Mouse (Mus musculus) CH12F3 (cell line): Measurements from ENCODE around the gene Ints7.

Experiments
- in situ Hi-C: fragments of 300-500 bp; cut with MboI; formaldehyde crosslinking; loops from 2 replicates; pipeline ENCODE4 v1.14.3; 2020; ENCODE audit warnings: low sequenced_read_pairs

Gene Ints7

DNA sequence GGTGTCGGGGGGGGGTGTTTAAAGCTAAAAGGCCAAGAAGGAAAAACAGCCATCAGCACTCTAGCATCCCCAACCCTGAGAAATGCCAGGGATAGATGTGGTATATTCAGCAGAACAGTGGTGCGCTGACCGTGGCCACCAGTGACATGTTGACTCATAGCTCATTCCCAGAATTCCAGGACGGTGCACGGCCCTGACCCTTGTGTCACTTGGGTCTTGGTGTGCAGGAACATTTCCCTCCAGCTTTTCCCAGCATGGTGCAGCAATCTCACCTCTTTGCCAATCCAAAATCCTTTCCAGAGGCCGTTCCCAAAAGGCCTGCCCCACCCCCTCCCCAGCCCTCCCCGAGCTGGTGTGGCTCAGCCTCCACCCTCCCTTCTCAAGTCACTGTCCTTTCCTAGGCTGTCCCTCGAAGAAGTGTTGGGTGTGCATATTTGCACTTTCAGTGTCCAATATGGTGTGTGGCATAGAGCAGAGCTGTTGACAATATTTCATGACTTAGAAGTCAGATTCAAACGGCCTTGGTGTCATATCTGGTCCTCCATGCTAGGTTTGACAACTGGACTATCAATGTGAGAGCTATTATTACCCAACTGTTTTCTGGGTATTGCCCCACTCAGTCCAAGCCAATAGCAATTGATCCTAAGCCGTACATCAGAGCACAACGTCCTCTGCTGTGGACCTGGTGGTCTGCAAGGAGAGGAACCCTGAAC is 53.2 kb downstream of the Ints7 start:
- in situ Hi-C loops: no loop called here

DNA sequence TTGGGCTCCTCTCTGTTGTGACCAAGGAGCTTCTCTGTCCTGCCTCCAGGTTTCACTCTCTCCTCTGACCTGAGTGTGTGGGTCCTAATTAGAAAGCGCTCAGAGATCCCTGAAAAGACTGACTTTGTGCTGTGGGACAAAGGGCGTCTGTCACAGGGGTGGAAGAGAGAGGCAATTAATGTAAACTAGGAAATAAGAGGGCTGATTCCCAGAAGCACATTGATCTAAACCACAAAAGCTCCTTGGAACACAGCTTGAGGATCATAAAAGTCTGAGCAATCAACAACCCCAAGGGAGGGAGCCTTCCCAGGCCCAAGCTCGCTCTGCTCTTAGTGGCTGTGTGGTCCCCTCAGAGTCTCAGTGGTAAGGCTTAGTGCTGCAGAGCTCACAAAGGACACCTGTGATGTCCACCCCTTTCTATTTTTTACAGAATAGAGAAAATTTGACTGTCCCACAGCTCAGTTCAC is 53.8 kb downstream of the Ints7 start:
- in situ Hi-C loops: no loop called here

DNA sequence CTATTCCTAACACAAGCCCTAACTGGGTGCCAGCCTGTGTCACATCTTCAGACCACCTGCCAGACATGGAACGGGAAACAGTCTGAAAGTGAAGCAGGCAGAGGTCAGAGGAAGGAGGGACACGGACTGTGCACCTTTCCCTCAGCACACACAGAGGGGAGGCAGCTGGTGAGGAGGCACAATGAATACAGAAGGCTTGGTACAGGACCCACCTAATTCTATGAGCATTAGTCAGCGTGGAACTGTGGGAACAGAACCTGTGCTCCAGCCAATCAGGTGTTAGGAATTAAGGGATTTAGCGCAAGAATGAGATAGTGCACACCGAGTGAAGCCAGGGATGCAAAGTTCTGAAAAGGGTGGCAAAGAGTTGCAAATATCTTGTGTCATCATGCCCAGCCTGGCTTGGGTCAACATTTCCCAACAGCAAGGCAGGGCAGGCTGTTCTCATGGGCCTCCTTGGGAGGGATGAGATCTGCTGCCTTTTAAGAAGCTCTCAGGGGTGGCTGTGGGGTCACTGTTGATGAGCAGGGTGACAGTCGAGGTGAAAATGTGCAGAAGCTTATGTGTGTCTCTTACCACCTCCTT is 57.2 kb downstream of the Ints7 start:
- in situ Hi-C loops: no loop called here

DNA sequence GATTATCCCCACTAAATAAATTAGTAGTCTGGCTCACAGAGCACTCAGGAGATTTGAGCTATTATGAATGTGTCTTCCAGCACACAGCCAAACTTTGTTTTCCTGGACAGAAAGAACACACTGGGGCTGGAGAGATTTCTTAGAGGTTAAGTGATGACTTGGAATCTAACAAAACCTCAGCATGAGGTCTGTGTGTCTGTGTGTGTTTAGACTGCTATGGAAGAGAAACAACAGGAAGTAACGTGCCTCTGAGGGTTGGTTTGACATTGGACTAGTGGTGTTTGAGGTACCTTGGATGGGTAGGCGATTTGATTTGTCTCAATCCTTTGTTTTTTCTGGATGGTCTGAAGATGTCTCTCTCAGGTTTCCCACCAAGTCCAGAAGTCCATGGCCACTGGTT is 58.7 kb downstream of the Ints7 start:
- in situ Hi-C loops: no loop called here

DNA sequence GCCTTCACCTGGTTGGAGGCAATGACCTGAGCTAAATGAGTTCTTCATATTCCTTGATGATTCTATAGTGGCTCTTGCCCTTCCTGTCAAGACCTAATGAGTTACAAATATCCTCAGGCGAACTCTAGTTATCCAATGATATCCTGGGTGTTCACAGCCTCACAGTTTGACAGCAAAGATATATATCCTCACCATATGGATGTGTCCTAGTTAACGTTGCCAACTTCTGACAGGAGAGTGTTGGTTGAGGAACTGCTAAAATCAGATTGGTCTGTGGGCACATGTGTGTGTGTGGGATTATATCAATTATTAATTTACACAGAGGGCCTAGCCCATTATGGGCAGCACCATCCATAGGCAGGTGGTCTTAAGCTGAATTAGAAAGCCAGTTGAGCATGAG is 63.0 kb downstream of the Ints7 start:
- in situ Hi-C loops: no loop called here

DNA sequence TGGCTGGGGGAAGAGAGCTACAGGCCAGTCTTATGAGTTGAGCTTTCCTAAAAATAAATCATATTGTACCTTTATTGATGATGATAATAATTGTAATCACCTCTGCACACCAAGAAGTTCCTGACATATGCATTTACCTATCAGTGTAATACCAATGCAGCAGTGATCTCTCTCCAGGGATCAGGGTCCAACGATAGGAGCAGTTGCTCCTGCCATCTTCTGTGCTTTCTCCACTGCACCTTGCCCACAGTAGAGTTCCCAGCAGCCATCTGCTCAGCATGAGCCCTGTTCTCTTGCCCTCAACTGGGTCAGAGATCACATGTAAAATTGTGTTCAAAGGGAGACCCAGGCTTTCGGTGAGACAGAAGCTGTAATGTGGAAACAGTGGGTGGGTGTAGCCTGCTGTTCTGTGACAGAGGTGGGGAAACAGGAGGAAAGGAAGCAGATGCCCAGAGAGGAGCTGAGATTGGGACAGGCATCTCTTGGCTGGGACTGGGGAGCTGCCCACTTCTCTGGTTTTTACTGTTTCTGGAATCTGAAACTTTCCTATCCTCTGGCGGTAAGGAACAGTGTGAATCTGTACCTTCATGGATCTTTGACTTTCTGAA is 63.9 kb downstream of the Ints7 start:
- in situ Hi-C loops: no loop called here

DNA sequence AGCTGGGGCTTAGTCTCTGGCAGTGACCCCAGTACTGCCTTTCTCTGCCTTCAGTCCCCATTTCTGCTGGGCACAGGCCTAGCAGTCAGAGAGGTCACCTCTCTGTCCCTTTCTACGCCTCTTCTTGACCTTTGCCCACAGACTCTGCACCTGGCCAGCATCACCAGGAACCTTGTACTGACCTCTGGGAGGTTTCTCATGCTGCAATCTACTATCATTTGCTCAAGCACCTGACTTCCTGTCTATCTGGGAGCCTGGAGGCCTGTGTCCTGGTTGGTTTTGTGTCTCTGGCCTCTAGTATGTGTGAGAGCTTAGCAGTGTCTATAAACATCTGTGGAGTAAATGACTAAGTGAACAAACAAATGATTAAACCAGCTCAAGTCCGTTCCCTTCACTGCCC is 64.7 kb downstream of the Ints7 start:
- in situ Hi-C loops: no loop called here

DNA sequence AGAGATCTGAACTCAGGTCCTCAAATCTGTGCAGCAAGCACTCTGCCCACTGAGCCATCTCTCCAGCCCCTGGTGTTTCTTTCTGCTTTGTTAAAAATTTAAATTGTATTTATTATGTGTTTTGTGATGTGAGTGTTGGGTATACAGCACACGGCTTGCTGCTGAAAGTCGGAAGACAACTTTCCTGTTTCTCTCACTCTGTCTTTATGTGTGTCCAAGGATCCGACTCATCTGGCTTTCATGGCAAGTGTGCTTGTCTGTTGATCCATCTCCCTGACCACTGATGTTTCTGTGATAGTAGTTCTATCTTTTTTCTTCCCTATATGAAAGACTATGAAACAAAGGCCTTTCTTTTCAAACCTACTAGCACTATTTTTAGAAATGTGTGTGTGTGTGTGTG is 65.4 kb downstream of the Ints7 start:
- in situ Hi-C loops: no loop called here

DNA sequence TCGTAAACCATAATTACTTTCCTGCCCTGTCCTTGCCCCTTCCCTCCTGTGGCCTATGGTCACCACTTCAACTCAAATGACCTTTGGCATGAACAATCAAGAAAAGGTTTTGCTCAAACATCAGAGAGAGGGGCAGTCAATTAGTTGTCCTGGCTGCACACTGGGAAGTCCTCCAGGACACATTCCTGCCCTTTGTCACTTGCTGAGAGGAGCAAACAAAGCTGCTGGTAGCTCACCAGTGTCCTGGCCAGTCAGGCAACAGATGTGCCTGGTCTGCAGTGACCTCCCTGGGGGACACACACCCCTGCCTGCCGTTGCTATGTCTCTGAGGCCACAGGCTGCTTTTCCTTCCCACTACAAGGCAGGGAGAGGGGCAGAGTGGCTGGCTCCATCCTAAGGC is 66.0 kb downstream of the Ints7 start:
- in situ Hi-C loops: no loop called here

DNA sequence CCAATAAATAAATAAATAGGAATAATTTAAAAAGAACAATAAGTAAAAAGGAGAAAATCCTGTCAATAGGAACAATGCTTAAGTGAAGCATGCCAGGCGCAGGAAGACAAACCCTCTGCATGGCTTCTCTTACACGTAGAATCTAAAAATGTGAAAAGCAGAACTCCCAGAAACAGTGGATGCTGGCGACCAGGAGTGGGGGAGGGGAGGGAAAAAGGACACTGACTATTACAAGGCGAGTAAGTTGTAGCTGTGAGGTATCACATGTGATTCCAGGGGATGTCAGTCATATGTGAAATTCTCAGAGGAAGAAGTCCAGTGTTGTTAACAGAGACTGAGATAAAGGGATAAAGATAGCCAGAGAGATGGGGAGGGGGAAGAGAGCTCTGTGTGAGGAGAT is 67.5 kb downstream of the Ints7 start:
- in situ Hi-C loops: no loop called here

DNA sequence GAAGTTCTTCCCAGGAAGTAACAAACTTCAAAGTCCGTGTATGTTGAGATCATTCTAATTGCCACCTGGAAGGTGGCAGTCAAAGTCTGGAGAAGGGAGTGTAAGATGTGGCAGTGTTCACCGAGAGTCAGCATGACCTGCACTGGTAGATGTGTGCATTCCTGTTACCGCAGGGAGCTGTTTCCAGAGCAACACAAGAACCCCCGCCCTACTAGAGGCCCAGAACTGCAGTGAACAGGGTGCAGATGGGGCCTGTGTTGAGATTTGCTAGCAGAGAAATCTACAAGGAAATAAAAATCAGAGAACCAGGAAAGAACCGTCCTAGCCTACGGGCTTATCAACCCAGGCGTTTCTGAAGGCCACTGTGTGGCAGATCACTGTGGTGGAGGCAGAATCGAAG is 70.5 kb downstream of the Ints7 start:
- in situ Hi-C loops: no loop called here

DNA sequence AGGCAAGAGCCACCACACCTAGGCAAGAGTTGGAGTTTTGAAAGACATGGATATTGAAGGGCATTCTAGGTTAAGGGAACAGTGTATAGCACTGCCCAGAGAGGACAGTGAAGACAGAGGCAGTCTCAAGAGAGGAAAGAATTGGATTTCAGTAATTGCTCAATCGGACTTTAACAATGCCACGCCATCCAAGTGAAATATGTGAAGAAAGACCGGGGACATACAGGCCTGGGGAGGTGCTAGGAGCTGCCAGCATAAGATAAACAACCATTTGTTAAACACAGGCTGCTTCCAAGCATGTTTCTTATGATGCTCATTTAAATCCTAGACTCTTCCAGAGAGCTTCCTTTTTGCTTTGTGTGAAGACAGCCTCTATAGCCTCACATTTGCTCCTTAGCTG is 72.2 kb downstream of the Ints7 start:
- in situ Hi-C loops: no loop called here

DNA sequence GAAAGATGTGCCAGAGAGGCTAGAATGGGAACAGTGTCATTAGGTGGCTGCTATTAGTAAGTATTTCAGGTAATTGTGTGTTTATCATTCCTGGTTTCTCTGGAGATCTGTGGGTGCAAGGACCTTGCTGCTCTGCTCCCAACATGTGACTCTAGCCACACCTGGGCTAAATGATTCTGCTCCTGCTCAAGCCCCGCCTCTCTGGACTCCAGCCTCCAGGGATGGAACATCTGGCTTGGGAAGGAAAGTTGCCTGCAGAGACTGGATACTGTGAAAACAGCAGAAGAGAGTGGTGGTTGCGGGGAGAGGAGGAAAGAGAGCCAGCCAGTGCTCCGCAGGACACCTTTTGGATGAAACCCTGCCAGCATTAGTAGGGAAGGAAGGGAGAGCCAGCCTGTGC is 84.0 kb downstream of the Ints7 start:
- in situ Hi-C loops: no loop called here

DNA sequence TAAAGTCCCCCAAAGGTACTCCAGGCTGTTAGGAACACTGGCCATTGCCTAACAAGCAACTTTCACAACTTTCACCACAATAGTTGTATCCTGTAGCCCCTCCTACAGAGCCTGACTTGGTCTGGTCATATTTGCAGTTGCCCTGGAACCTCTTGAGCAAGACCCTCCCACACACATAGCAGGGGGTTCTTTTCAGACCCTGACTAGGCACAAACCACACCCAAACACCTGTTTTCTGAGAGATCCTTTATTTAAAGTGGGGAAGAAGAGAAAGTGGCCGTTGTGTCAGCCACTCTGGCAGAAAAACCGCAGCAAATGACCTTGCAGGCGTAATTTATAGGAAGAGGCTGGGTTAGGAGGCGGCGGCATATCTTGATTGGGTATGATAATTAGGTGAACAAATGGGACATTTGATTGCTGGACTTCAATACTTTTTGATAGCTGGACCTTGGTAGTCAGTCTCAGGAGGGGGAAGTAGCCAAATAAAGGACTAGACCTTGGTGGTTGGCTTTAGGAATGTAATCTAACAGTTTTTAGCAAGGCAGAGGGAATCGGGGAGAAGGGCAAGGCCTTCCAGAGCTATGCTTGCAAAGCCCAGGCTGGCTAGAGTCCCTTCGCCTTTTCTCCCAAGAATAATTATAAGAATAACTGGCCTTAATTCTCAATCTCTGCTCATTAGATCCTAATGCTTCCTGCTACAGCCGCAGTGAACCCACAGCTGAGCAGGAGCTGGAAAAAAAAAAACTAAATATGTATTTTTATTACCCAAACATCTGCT is 85.8 kb downstream of the Ints7 start:
- in situ Hi-C loops: no loop called here

DNA sequence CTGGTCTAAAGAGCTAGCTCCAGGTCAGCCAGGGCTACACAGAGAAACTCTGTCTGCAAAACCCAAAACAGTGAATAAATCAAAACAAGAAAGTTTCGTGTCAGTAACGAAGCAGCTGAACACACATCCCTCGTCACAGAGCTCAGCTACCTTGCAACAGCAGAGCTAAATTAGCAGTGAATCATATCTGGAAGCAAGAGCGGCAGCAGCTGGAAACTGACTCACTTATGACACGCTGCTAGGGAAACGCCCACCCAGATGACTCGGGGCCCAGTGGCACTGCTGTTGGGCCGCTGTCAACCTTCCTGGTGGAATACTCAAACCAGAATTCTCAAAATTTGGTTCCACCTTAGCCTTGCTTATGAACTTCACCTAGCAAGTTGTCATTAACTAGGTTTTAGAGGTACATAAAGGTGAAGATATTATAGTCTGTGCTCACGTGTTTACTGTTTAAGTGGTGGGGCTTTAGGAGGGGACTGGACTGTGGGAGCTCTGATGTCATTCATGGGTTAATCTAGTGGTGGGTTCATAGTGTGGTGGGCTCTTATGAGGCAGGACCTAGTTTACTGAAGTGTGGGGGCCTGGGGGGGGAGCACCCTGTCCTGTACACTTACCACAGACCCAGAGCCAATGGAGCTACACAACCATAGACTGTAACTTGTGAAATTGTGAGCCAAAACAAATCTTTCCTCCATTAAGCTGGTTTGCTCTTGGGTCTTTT is 86.9 kb downstream of the Ints7 start:
- in situ Hi-C loops: no loop called here

DNA sequence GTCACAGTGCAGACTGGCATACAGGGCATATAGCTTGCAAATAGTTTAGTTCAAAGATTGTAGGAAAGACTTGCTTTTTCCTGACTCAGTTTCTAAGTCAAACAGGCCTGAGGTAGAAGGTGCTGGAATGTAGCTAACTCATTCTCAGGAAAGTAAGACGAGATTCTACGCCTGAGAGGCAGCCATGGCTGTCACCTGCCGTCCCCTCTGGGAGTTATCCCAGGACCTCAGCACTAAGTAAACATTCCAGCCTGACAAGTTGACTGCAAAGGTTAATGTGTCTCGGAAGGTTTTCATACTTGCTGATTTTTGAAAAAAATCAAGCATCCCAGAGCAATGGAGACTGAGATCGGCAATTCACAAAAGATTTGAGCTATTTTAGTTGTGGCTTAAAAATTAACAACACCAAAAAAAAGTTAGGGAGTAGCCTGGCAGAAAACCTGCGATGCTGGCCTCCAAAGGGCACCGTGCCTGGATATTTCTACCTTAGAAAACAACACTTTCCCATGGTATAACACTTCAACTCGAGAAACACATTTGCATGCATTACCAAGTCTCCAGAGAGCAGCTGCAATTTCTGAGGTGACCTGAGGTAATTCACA is 87.6 kb downstream of the Ints7 start:
- in situ Hi-C loops: no loop called here

DNA sequence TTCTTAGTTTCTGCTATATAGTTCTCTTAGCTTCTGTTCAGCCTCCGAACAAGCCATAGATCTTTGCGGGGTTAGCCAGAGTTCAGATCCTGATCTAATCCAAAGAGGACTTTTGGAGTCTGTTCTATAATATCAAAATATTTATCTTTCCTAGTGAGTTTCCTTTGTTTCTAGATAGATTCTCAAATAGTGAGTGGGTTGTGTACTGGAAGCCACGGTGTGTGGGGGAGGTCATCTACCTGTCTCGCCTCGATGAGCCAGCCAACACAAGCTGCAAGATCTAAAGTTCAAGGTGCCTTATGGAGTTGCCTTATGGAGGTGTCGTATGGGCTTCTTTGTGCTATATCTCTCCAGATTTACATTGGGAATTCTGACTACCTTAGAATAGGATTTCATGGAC is 88.2 kb downstream of the Ints7 start:
- in situ Hi-C loops: no loop called here

DNA sequence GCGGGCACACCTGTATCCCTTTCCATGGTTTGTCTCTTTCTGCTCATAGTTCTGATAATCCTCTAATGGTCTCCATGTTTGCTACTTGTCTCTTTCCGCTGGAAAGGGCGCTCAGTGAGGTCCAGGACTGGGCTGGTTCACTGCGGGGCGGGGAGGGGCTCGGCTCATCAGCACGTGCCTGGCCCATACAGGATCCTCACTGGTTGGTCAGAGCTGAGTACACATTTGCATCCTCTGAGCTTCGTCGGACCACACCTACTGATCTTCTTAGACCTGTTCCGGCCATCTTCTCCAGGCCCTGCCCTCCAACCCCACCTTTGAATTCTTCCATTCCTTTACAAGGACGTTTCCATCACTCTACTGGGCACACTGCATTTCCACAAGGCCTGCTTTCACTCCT is 90.9 kb downstream of the Ints7 start:
- in situ Hi-C loops: no loop called here

DNA sequence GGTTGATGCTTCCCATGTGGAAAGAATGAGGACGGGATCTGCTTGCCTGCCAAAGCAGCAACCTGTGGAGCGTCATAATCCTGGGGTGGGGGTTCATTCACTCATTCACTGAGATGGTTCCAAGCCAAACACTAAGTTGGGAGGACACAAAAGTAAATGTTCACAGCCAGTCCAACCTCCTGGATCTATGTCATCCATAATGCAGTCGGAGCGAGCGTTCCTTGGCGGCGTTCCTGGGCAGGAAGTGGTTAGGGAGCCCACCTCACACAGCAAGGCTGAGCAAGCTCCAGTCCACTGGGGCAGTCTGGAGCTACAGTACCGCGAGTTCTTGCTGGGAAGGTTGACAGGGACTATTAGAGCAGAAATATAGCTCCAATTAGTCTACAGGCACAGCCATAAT is 92.6 kb downstream of the Ints7 start:
- in situ Hi-C loops: no loop called here
